Mouse (Mus musculus): ENCODE measurements around the gene Olfr1263. TPM values are rescaled to one million over a fixed set of nuclear protein-coding genes. Genes with fewer than 3 reads are reported as not detected.

Olfr1263 gene
- polyA plus RNA-seq (2012; rRNA removed; ENCODE audit: low replicate concordance) = not detected in 2 replicates

GRCm38 (mm10) chr2:90011831-90012230, at the start of gene Olfr1263:
TSS of gene Olfr1263 (plus strand) at chr2:90012131.

GRCm38 (mm10) chr2:89974184-89974583, 37.7 kb upstream of the Olfr1263 start, which contains the start of gene Olfr1260:
TSS of gene Olfr1260 (plus strand) at chr2:89974340.

GRCm38 (mm10) chr2:89990921-89991320, 21.0 kb upstream of the Olfr1263 start, which contains the start of gene Olfr1261:
TSS of gene Olfr1261 (plus strand) at chr2:89991221.

GRCm38 (mm10) chr2:89999845-90000244, 12.1 kb upstream of the Olfr1263 start, which contains the start of gene Olfr1262:
TSS of gene Olfr1262 (plus strand) at chr2:90000145.

GRCm38 (mm10) chr2:90025477-90025876, 13.5 kb downstream of the Olfr1263 start, which contains the start of gene Olfr1264:
TSS of gene Olfr1264 (minus strand) at chr2:90025577.

GRCm38 (mm10) chr2:90035037-90035436, 23.1 kb downstream of the Olfr1263 start, which contains the start of gene Olfr1265:
TSS of gene Olfr1265 (plus strand) at chr2:90035337.

GRCm38 (mm10) chr2:90063494-90063893, 51.6 kb downstream of the Olfr1263 start, which contains the start of gene Olfr140:
TSS of gene Olfr140 (minus strand) at chr2:90063594.

Other genes starting within 250 kb of the Olfr1263 start
- not detected in 2 replicates for gene Olfr1254, start 218.5 kb upstream of the Olfr1263 start, polyA plus RNA-seq (2012; rRNA removed; ENCODE audit: low replicate concordance)
- gene Olfr1255, start 200.1 kb upstream of the Olfr1263 start, polyA plus RNA-seq (2012; rRNA removed; ENCODE audit: low replicate concordance) = not detected in 2 replicates
- not detected in 2 replicates for gene Olfr1256, start 170.6 kb upstream of the Olfr1263 start, polyA plus RNA-seq (2012; rRNA removed; ENCODE audit: low replicate concordance)
- not detected in 2 replicates for gene Olfr48, start 163.9 kb upstream of the Olfr1263 start, polyA plus RNA-seq (2012; rRNA removed; ENCODE audit: low replicate concordance)
- not detected in 2 replicates for gene Olfr1257, start 133.7 kb upstream of the Olfr1263 start, polyA plus RNA-seq (2012; rRNA removed; ENCODE audit: low replicate concordance)
- gene Olfr1258, start 84.8 kb upstream of the Olfr1263 start, polyA plus RNA-seq (2012; rRNA removed; ENCODE audit: low replicate concordance) = not detected in 2 replicates
- gene Olfr1259, start 63.5 kb upstream of the Olfr1263 start, polyA plus RNA-seq (2012; rRNA removed; ENCODE audit: low replicate concordance) = not detected in 2 replicates
- gene Olfr1260, start 37.8 kb upstream of the Olfr1263 start, polyA plus RNA-seq (2012; rRNA removed; ENCODE audit: low replicate concordance) = not detected in 2 replicates
- not detected in 2 replicates for gene Olfr1261, start 20.9 kb upstream of the Olfr1263 start, polyA plus RNA-seq (2012; rRNA removed; ENCODE audit: low replicate concordance)
- not detected in 2 replicates for gene Olfr1262, start 12.0 kb upstream of the Olfr1263 start, polyA plus RNA-seq (2012; rRNA removed; ENCODE audit: low replicate concordance)
- gene Olfr1264, start 13.4 kb downstream of the Olfr1263 start, polyA plus RNA-seq (2012; rRNA removed; ENCODE audit: low replicate concordance) = not detected in 2 replicates
- gene Olfr1265, start 23.2 kb downstream of the Olfr1263 start, polyA plus RNA-seq (2012; rRNA removed; ENCODE audit: low replicate concordance) = not detected in 2 replicates
- gene Olfr140, start 51.5 kb downstream of the Olfr1263 start, polyA plus RNA-seq (2012; rRNA removed; ENCODE audit: low replicate concordance) = not detected in 2 replicates
- not detected in 2 replicates for gene Olfr1269, start 109.3 kb downstream of the Olfr1263 start, polyA plus RNA-seq (2012; rRNA removed; ENCODE audit: low replicate concordance)
- gene Olfr32, start 130.2 kb downstream of the Olfr1263 start, polyA plus RNA-seq (2012; rRNA removed; ENCODE audit: low replicate concordance) = not detected in 2 replicates
- gene Olfr1270, start 141.0 kb downstream of the Olfr1263 start, polyA plus RNA-seq (2012; rRNA removed; ENCODE audit: low replicate concordance) = not detected in 2 replicates
- not detected in 2 replicates for gene Olfr1506, start 212.4 kb downstream of the Olfr1263 start, polyA plus RNA-seq (2012; rRNA removed; ENCODE audit: low replicate concordance)
- not detected in 2 replicates for gene Olfr142, start 245.5 kb downstream of the Olfr1263 start, polyA plus RNA-seq (2012; rRNA removed; ENCODE audit: low replicate concordance)

All from mammary gland, adult 2 months (tissue).